Mouse (Mus musculus): ENCODE measurements around the gene Myl6.

DNA sequence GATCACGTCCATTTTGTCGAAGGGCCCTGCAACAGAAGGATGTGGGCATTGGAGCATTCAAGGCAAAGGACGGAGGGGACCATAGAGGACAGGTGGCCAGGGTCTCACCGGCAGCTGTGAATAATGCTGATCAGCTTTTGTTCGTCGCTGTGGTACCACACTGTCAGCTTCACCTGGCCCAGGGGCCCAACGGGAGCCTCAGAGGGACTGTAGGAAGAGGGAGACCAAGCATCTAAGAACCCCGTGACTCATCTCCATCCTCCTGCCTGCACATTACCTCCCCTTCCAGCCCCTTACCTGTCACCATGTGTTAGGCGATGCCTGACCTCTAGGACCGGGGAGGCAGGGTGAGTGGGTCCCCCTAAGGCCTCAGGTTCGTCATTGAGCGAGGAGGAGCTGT lies 17.8 kb upstream of the Myl6 start:
- TF ChIP-seq EP300 (IDR thresholded peaks at IDR 0.05; ENCODE audit: low read depth) (no peak), CTCF (IDR thresholded peaks at IDR 0.05; ENCODE audit: low read depth) (no peak)

All from heart, postnatal 0 days (tissue).